Mouse (Mus musculus): ENCODE measurements around the gene Echdc3. TPM values are rescaled to one million over a fixed set of nuclear protein-coding genes. Genes with fewer than 3 reads are reported as not detected.
A peak's percentile ranks its signal among the peaks of the same experiment; 100 is the strongest.

Echdc3 gene
- polyA plus RNA-seq, 1 experiment from 2014 or later = 3.0 TPM

GRCm38 (mm10) chr2:6188891-6189674 is 23.8 kb downstream of the Echdc3 start:
- no peak overlapping the region for H3K4me2 ChIP-seq (replicated peaks)
- no peak overlapping the region for H3K27ac ChIP-seq
- no peak overlapping the region for H3K9ac ChIP-seq
- no peak overlapping the region for H3K4me3 ChIP-seq
- peaks cover 6% of the 10 kb centered on the region; the same call in 1 of the 2 replicates for H3K27me3 ChIP-seq
- peaks cover 11% of the 10 kb centered on the region for H3K4me1 ChIP-seq
- no peak for ATAC-seq (ENCODE audit: low FRiP score)
- H3K9me3 ChIP-seq (replicated peaks) = 0 out of 2 replicates have a peak, but pooled peaks cover 4% of the 10 kb centered on the region
- H3K36me3 ChIP-seq = no peaks in the 10 kb centered on the region
- WGBS = 73% methylated on average over 11 of the region's 11 CpGs

- Histone ChIP-seq H3K9me3 (replicated peaks) (0 out of 2 replicates have a peak, but pooled peaks cover 4% of the 10 kb centered on the region), H3K36me3 (no peaks in the 10 kb centered on the region), H3K4me3 (no peak overlapping the region), H3K27ac (0 out of 2 replicates have a peak overlapping the region, but pooled peaks have one; percentile 41), H3K27me3 (peaks cover 6% of the 10 kb centered on the region; the same call in 1 of the 2 replicates), H3K4me1 (peaks cover 11% of the 10 kb centered on the region), H3K4me2 (replicated peaks) (no peak overlapping the region), H3K9ac (no peak overlapping the region)
- whole genome bisulfite sequencing = 57% methylated on average over 11 of the region's 11 CpGs
- peak; percentile 78 for ATAC-seq (ENCODE audit: low FRiP score)
Observed at GRCm38 (mm10) chr2:6187418-6187817, 25.4 kb downstream of the Echdc3 start.

- H3K4me3 ChIP-seq = no peak overlapping the region
- H3K27me3 ChIP-seq = 0 out of 2 replicates have a peak, but pooled peaks cover under 1% of the 10 kb centered on the region
- H3K27ac ChIP-seq = 0 out of 2 replicates have a peak overlapping the region, but pooled peaks have one; percentile 41
- no peaks in the 10 kb centered on the region for H3K36me3 ChIP-seq
- peaks cover 11% of the 10 kb centered on the region for H3K4me1 ChIP-seq
- H3K4me2 ChIP-seq (replicated peaks) = no peak overlapping the region
- no peak for ATAC-seq (ENCODE audit: low FRiP score)
- WGBS = 44% methylated on average over 4 of the region's 4 CpGs
- no peak overlapping the region for H3K9ac ChIP-seq
- H3K9me3 ChIP-seq (replicated peaks) = 0 out of 2 replicates have a peak, but pooled peaks cover 4% of the 10 kb centered on the region
Observed at GRCm38 (mm10) chr2:6186913-6187312, 25.9 kb downstream of the Echdc3 start.

GRCm38 (mm10) chr2:6179749-6180117 is 33.1 kb downstream of the Echdc3 start:
- Histone ChIP-seq H3K27me3 (no peaks in the 10 kb centered on the region), H3K4me3 (no peak overlapping the region), H3K4me1 (no peaks in the 10 kb centered on the region), H3K36me3 (no peaks in the 10 kb centered on the region), H3K27ac (peak overlapping the region; percentile 64; the same call in 1 of the 2 replicates), H3K4me2 (replicated peaks) (no peak overlapping the region), H3K9me3 (replicated peaks) (0 out of 2 replicates have a peak, but pooled peaks cover 1% of the 10 kb centered on the region), H3K9ac (no peak overlapping the region)
- WGBS = 85% methylated on average over 1 of the region's 1 CpGs
- ATAC-seq (ENCODE audit: low FRiP score) = no peak

- no peak overlapping the region for H3K4me2 ChIP-seq (replicated peaks)
- WGBS = 76% methylated on average over 16 of the region's 16 CpGs
- ATAC-seq (ENCODE audit: low FRiP score) = peak; percentile 76
- H3K9me3 ChIP-seq (replicated peaks) = no peaks in the 10 kb centered on the region
- no peak overlapping the region for H3K9ac ChIP-seq
- no peaks in the 10 kb centered on the region for H3K36me3 ChIP-seq
- H3K27me3 ChIP-seq = no peaks in the 10 kb centered on the region
- H3K4me3 ChIP-seq = no peak overlapping the region
- no peaks in the 10 kb centered on the region for H3K4me1 ChIP-seq
- H3K27ac ChIP-seq = peak overlapping the region; percentile 70; the same call in 1 of the 2 replicates
Observed at GRCm38 (mm10) chr2:6178901-6179748, 33.7 kb downstream of the Echdc3 start.

GRCm38 (mm10) chr2:6173013-6173412 is 39.8 kb downstream of the Echdc3 start:
- H3K27ac ChIP-seq = no peak overlapping the region

GRCm38 (mm10) chr2:6168560-6168959 is 44.3 kb downstream of the Echdc3 start:
- Histone ChIP-seq H3K9ac (no peak overlapping the region), H3K4me2 (replicated peaks) (no peak overlapping the region), H3K9me3 (replicated peaks) (no peaks in the 10 kb centered on the region), H3K36me3 (no peaks in the 10 kb centered on the region), H3K4me3 (no peak overlapping the region), H3K27ac (no peak overlapping the region), H3K4me1 (no peaks in the 10 kb centered on the region), H3K27me3 (no peaks in the 10 kb centered on the region)
- WGBS = 84% methylated on average over 2 of the region's 2 CpGs
- ATAC-seq (ENCODE audit: low FRiP score) = no peak

More at GRCm38 (mm10) chr2:6173013-6173412, 39.8 kb downstream of the Echdc3 start:
- Histone ChIP-seq H3K4me3 (no peak overlapping the region), H3K9ac (no peak overlapping the region), H3K4me2 (replicated peaks) (no peak overlapping the region), H3K36me3 (no peaks in the 10 kb centered on the region), H3K27me3 (no peaks in the 10 kb centered on the region), H3K9me3 (replicated peaks) (no peaks in the 10 kb centered on the region), H3K4me1 (no peaks in the 10 kb centered on the region)
- no peak for ATAC-seq (ENCODE audit: low FRiP score)
- 60% methylated on average over 3 of the region's 3 CpGs for WGBS

GRCm38 (mm10) chr2:6167843-6168558 is 44.8 kb downstream of the Echdc3 start:
- Histone ChIP-seq H3K9ac (no peak overlapping the region), H3K4me3 (no peak overlapping the region), H3K9me3 (replicated peaks) (no peaks in the 10 kb centered on the region), H3K27me3 (no peaks in the 10 kb centered on the region), H3K4me1 (no peaks in the 10 kb centered on the region), H3K27ac (no peak overlapping the region), H3K4me2 (replicated peaks) (no peak overlapping the region), H3K36me3 (no peaks in the 10 kb centered on the region)
- peak; percentile 22; the same call in 1 of the 2 replicates for ATAC-seq (ENCODE audit: low FRiP score)
- 36% methylated on average over 5 of the region's 5 CpGs for WGBS

- no peaks in the 10 kb centered on the region for H3K27me3 ChIP-seq
- 86% methylated on average over 6 of the region's 6 CpGs for WGBS
- H3K27ac ChIP-seq = no peak overlapping the region
- no peaks in the 10 kb centered on the region for H3K4me1 ChIP-seq
- no peaks in the 10 kb centered on the region for H3K9me3 ChIP-seq (replicated peaks)
- no peak overlapping the region for H3K9ac ChIP-seq
- no peaks in the 10 kb centered on the region for H3K36me3 ChIP-seq
- ATAC-seq (ENCODE audit: low FRiP score) = no peak
- H3K4me3 ChIP-seq = no peak overlapping the region
- H3K4me2 ChIP-seq (replicated peaks) = no peak overlapping the region
Observed at GRCm38 (mm10) chr2:6165771-6166170, 47.1 kb downstream of the Echdc3 start.

- no peak for ATAC-seq (ENCODE audit: low FRiP score)
- 65% methylated on average over 16 of the region's 16 CpGs for WGBS
- H3K27me3 ChIP-seq = no peaks in the 10 kb centered on the region
- no peak overlapping the region for H3K4me2 ChIP-seq (replicated peaks)
- no peak overlapping the region for H3K27ac ChIP-seq
- no peaks in the 10 kb centered on the region for H3K9me3 ChIP-seq (replicated peaks)
- no peak overlapping the region for H3K9ac ChIP-seq
- H3K4me3 ChIP-seq = no peak overlapping the region
- H3K36me3 ChIP-seq = no peaks in the 10 kb centered on the region
- H3K4me1 ChIP-seq = 0 out of 2 replicates have a peak, but pooled peaks cover 3% of the 10 kb centered on the region
Observed at GRCm38 (mm10) chr2:6164606-6165290, 48.1 kb downstream of the Echdc3 start.

GRCm38 (mm10) chr2:6162366-6163040 is 50.3 kb downstream of the Echdc3 start:
- Histone ChIP-seq H3K4me2 (replicated peaks) (no peak overlapping the region), H3K27ac (no peak overlapping the region), H3K4me1 (0 out of 2 replicates have a peak, but pooled peaks cover 5% of the 10 kb centered on the region), H3K9ac (no peak overlapping the region), H3K9me3 (replicated peaks) (no peaks in the 10 kb centered on the region), H3K27me3 (no peaks in the 10 kb centered on the region), H3K4me3 (no peak overlapping the region), H3K36me3 (no peaks in the 10 kb centered on the region)
- ATAC-seq (ENCODE audit: low FRiP score) = no peak
- WGBS = 65% methylated on average over 6 of the region's 6 CpGs

All from hindbrain, embryonic 12.5 days (tissue).